Mouse (Mus musculus) c-Kit-positive CD71-negative TER-119-negative erythroid progenitor cells, embryonic 14.5 days (primary cell): ENCODE data around the gene Vav2.

Experiments used
- DNase-seq: peaks from one replicate; pipeline ENCODE4 v3.0.0-alpha.2; 2013; ENCODE audit warnings: low read depth

The Vav2 gene

DNA sequence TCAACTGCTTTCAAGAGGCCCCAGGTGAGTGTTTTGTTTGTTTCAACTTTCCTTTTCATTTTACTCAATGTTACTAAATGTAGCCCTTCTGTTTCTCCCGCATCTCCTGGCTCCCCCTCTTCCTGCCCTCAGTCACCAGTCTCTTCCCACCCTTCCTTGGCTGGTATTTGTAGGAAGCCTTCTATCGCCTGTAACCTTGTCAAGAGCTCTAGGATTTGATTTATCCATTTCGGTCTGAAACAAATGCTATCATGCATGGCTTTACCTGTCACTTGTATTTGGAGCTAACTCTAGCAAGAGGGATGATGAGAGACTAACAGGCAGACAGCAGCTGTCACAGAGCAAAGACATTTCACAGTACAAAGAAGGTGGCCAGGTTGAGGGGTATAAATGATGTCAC lies 18.6 kb downstream of the Vav2 start:
- DNase-seq, result no peak

GRCm38 (mm10) chr2:27406928-27407327 lies 19.9 kb downstream of the Vav2 start:
- DNase-seq, result no peak

- no peak for DNase-seq
Measured at GRCm38 (mm10) chr2:27405094-27405884, 21.5 kb downstream of the Vav2 start.

DNA sequence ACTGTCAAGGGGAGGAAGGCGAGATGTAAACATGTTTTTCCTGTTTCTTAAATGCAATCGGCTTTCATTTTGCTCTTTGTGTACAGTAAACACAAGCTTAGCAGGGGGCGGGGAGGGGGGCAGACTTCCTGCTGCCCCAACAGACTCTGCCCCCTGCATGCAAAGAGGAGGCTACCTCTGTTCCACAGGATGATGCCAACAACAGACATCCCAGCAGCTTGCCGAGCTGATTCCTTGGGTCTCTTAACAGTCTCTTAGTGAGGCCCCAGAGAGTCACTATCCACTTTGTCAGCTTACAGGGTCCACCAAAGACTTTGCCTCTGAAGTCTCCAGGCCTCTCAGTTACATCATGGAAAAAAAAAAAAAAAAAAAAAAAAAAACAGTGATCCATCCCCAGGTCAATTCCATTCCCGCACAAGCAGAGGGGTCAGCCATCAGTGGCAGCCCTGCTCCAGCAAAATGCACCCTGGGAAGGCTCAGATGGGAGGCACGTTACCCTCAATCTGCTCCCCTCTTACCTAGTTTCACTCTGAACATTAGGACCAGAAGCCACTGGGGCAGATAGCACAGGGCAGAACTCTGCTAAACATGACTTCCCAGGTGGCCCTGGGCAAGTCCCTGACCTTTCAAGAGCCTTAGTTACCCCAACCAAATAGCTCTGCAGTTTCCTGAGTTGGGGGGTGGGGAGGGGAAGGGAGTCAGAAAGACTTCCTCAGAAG lies 22.3 kb downstream of the Vav2 start:
- no peak for DNase-seq

- DNase-seq, result no peak
Measured at GRCm38 (mm10) chr2:27401544-27401943, 25.3 kb downstream of the Vav2 start.

GRCm38 (mm10) chr2:27400083-27400482 lies 26.8 kb downstream of the Vav2 start:
- no peak for DNase-seq

- no peak for DNase-seq
Measured at GRCm38 (mm10) chr2:27396656-27397440, 30.0 kb downstream of the Vav2 start.

- DNase-seq, result no peak
Measured at GRCm38 (mm10) chr2:27394158-27394832, 32.5 kb downstream of the Vav2 start.

DNA sequence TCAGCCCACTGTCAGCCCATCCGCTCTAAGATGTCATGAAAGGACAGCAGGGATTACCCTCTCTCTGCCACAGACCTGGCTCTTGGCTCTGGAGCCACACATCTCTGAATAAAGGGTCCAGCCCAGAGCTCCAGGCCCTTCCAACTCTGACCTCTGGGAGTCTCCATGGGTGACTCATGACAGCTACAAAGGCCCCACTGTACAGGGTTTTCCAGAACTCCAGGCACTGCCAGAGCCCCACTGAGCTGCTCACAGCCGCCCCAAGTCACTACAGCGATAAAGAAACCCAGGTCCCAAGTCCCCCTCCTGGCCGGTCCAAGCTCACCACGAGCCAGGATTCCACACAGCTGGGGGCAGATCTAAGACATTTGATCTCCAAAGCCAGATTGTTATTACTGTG lies 34.6 kb downstream of the Vav2 start:
- no peak for DNase-seq

- no peak for DNase-seq
Measured at GRCm38 (mm10) chr2:27390775-27391174, 36.1 kb downstream of the Vav2 start.

DNA sequence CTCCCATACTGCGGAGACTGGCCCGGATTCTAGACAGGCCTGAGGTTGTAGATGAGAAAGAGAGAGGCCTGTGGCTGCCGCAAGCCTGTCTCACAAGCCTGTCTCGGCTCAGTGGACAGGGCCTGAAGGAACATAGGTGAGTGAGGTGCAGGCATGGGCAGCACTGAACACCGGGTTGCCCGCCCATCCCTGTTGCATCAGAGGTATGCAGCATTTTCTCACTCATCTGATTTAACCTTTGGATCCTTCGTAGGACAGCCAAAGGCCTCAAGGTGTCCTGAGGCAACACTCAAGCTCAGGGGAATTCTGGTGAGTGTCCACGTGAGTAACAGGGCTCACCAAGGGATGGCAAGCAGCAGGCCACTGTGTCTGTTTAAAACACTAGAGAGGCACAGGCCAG lies 36.5 kb downstream of the Vav2 start:
- DNase-seq, result no peak

- DNase-seq, result no peak
Measured at GRCm38 (mm10) chr2:27389272-27390162, 37.3 kb downstream of the Vav2 start.

GRCm38 (mm10) chr2:27387209-27387608 lies 39.6 kb downstream of the Vav2 start:
- no peak for DNase-seq

DNA sequence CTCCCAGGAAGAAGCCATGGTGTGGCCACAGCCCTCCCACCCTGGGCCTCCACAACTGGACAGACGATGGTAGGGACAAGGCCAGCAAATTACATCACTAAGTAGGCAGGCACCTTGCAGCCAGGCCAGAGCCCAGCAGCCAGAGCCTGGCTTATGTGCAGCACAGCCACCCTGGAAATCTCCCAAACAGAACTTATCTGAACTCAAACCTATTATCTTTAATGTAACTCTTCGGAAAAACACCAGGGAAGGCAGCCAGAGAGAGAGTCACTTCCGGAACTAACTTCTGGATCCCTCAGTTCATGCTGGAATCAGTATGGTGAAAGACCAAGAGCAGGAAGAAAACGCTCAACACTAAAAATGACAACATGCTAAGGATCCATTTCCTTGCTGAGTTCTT lies 45.1 kb downstream of the Vav2 start:
- no peak for DNase-seq

- no peak for DNase-seq
Measured at GRCm38 (mm10) chr2:27381254-27381653, 45.6 kb downstream of the Vav2 start.

- DNase-seq, result no peak
Measured at GRCm38 (mm10) chr2:27377876-27378275, 49.0 kb downstream of the Vav2 start.

DNA sequence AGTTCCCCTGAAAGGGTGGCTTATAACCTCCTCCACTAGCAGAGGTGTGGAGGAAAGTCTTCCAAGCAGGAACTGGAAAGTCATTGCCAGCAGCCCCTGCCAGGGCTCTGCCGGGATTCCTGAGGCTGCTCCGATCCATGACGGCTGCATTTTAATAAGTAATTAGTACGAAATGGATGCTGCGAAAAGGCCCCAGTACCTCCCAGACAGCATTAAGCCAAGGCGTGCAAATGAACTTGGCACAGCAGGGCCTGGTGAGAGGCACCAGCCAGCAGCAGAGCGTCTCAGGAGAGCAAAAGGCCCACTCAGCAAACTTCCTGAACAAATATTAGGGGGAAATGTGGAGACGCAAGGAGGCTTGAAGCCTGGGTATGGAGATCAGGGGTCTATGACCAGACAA lies 49.7 kb downstream of the Vav2 start:
- DNase-seq, result no peak

- DNase-seq, result no peak
Measured at GRCm38 (mm10) chr2:27375141-27375540, 51.7 kb downstream of the Vav2 start.

DNA sequence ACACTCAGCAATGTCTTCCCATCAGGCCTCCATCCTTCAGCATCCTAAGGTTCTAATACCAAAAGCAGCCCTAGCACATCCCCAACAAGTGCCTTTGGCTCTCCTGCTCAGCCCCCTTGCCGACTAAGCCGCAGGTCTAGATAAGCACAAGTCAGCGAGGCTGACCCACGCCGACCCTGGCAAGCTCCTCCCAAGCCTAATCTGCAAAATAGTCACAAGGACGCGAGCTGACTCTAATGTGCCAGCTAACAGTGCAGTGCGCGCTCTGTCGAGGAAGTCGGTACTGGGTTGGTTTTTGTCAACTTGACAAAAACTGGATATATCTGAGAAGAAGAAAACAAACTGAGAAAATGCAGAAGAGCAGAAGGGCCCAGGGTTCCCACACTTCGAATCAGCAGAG lies 53.5 kb downstream of the Vav2 start:
- DNase-seq, result no peak

GRCm38 (mm10) chr2:27371450-27371849 lies 55.4 kb downstream of the Vav2 start:
- no peak for DNase-seq

DNA sequence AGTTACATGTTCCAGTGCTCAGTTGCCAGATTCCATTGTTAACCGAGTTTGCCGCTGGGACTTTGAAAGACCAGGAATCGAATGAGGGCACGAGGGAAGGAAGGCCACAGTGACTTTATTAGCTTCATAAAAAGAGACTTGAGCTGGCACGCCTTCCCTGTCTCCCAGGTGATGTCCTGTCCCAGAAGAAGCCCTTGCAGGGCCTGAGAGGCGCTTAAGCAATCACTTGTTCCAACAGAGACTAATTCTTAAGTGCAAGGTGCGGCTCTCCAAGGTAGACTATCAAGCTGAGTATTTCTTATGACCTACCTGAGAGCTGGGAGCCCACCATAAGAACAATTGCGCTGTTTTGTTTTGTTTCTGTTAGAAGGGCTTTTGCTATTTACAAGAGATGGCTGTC lies 57.9 kb downstream of the Vav2 start:
- DNase-seq, result no peak
